Comparison of ENCODE assay signal across 11 mouse cellular contexts in the genomic region with DNA sequence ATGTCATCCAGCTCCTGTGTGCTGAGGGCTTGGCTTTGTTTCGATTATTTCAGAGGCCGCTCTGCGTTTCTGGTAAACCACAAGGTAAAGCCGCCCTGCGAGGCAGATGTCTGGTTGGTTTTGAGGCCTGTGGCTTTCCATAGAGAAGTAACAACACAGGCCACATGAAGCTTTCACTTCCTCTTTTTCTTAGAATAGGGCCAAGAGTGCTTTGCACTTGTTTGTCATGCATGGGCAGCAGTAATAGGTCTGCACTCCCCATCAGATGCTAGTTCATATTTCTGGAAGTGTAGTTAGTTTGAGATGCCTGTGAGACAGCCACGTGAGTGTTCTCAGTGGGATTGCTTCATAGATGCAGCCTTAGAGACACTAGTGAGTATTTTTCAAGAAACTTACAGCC.
DNase-seq lines count a peak whose midpoint lies in the region; ATAC-seq and TF ChIP-seq lines count a peak whose summit lies in the region.
"Had no signal": no experiment of that assay in that cellular context is flagged by ENCODE, and none has a peak within 500 bp of the region (broad histone marks: within the 10 kb centered on the region; RNA-seq: fewer than 3 reads in every experiment).

No protein-coding gene starts in this region.

- no peak for TF ChIP-seq CTCF in small intestine, adult 2 months (IDR thresholded peaks at IDR 0.05; ENCODE audit: extremely low read depth, insufficient read length, insufficient replicate concordance, low read depth, low read length)

- H3K4me3 ChIP-seq in hindbrain, embryonic 13.5 days: no peak overlapping the region
- no peak overlapping the region for H3K4me3 ChIP-seq in hindbrain, embryonic 14.5 days (replicated peaks; ENCODE audit: low read length)
- no peak overlapping the region for H3K4me3 ChIP-seq in small intestine, adult 2 months (ENCODE audit: low read depth, low read length)
- H3K4me3 ChIP-seq: heart, embryonic 13.5 days; limb, embryonic 12.5 days had no signal

- no peak overlapping the region for H3K9ac ChIP-seq in hindbrain, embryonic 13.5 days
- H3K9ac ChIP-seq in hindbrain, embryonic 14.5 days: no peak overlapping the region
- H3K9ac ChIP-seq: heart, embryonic 13.5 days; limb, embryonic 12.5 days had no signal

- 85% methylated on average over 6 of the region's 6 CpGs for WGBS in hindbrain, embryonic 13.5 days
- WGBS in hindbrain, embryonic 14.5 days: 91% methylated on average over 6 of the region's 6 CpGs
- WGBS in small intestine, adult 2 months: 79% methylated on average over 6 of the region's 6 CpGs

- intact Hi-C loops in gastrocnemius, postnatal 36 days (cut with DNase I): no loop called here

- H3K4me2 ChIP-seq in hindbrain, embryonic 13.5 days: no peak overlapping the region
- no peak overlapping the region for H3K4me2 ChIP-seq in hindbrain, embryonic 14.5 days (replicated peaks)
- H3K4me2 ChIP-seq: heart, embryonic 13.5 days; limb, embryonic 12.5 days had no signal

- peaks cover 71% of the 10 kb centered on the region for H3K4me1 ChIP-seq in hindbrain, embryonic 13.5 days (replicated peaks)
- H3K4me1 ChIP-seq in hindbrain, embryonic 14.5 days (replicated peaks; ENCODE audit: control insufficient read depth, insufficient read depth, low read length): peaks cover 41% of the 10 kb centered on the region
- peaks cover 12% of the 10 kb centered on the region for H3K4me1 ChIP-seq in small intestine, adult 2 months (ENCODE audit: control insufficient read depth, insufficient read depth, insufficient read length, low read length)

- no peaks in the 10 kb centered on the region for H3K27me3 ChIP-seq in hindbrain, embryonic 13.5 days
- H3K27me3 ChIP-seq in hindbrain, embryonic 14.5 days (ENCODE audit: control insufficient read depth, insufficient read depth, low read length): no peaks in the 10 kb centered on the region
- no peaks in the 10 kb centered on the region for H3K27me3 ChIP-seq in small intestine, adult 2 months (ENCODE audit: control insufficient read depth, insufficient read depth, low read length)
- H3K27me3 ChIP-seq: heart, embryonic 13.5 days; limb, embryonic 12.5 days had no signal

- no peaks in the 10 kb centered on the region for H3K36me3 ChIP-seq in hindbrain, embryonic 13.5 days
- H3K36me3 ChIP-seq in hindbrain, embryonic 14.5 days (replicated peaks; ENCODE audit: control insufficient read depth, insufficient read depth): 0 out of 2 replicates have a peak, but pooled peaks cover 6% of the 10 kb centered on the region
- peaks cover 4% of the 10 kb centered on the region; the same call in 1 of the 2 replicates for H3K36me3 ChIP-seq in small intestine, adult 2 months (ENCODE audit: control insufficient read depth, insufficient read depth, low read length)

- no peak for TF ChIP-seq POLR2A in small intestine, adult 2 months (IDR thresholded peaks at IDR 0.05; ENCODE audit: low read depth, low read length)

- DNase-seq in hindbrain, embryonic 14.5 days (ENCODE audit: low spot score): no peak
- DNase-seq in CD8-positive naive resting alpha-beta T cell, adult 2 months (ENCODE audit: low read depth in 2 of 2, low spot score in 2 of 2): peak; percentile 57 to 76
- peak; percentile 48 for DNase-seq in liver
- no peak for DNase-seq in cerebellum, adult 8-10 months
- no peak for DNase-seq in gastrocnemius, postnatal 36 days
- DNase-seq in Muller cell, postnatal 12 days (ENCODE audit: inconsistent ontology term): no peak
- DNase-seq: right cerebral cortex, adult 18-20 months had no signal

- H3K27ac ChIP-seq in hindbrain, embryonic 13.5 days: peak overlapping the region; percentile 24; the same call in 1 of the 2 replicates
- H3K27ac ChIP-seq in hindbrain, embryonic 14.5 days: no peak overlapping the region
- peak overlapping the region; percentile 9 for H3K27ac ChIP-seq in small intestine, adult 2 months (ENCODE audit: insufficient read depth, low read depth, low read length)
- H3K27ac ChIP-seq: heart, embryonic 13.5 days; limb, embryonic 12.5 days had no signal

- no peaks in the 10 kb centered on the region for H3K9me3 ChIP-seq in hindbrain, embryonic 13.5 days
- H3K9me3 ChIP-seq in hindbrain, embryonic 14.5 days (ENCODE audit: control insufficient read depth, low read length): no peaks in the 10 kb centered on the region
- H3K9me3 ChIP-seq: heart, embryonic 13.5 days; limb, embryonic 12.5 days had no signal

- ATAC-seq in hindbrain, embryonic 13.5 days (ENCODE audit: low FRiP score): no peak
- no peak for ATAC-seq in hindbrain, embryonic 14.5 days (ENCODE audit: low FRiP score)

Comparison
In these comparisons a context has a peak if more than half of its experiments do, and no peak if none do; other contexts are left out.
1. DNase-seq: peak in CD8-positive naive resting alpha-beta T cell, adult 2 months (2 of 2) and liver (single experiment); none in hindbrain, embryonic 14.5 days (single experiment), cerebellum, adult 8-10 months (single experiment), gastrocnemius, postnatal 36 days (0 of 2) and Muller cell, postnatal 12 days (single experiment).